Mouse (Mus musculus): ENCODE measurements at regions not wholly inside any gene's neighbourhood (a gene's known extent, or its start where the extent isn't known, plus 50 kb on each side); places are given as distances from the start of the nearest gene placed in this dataset.

DNA sequence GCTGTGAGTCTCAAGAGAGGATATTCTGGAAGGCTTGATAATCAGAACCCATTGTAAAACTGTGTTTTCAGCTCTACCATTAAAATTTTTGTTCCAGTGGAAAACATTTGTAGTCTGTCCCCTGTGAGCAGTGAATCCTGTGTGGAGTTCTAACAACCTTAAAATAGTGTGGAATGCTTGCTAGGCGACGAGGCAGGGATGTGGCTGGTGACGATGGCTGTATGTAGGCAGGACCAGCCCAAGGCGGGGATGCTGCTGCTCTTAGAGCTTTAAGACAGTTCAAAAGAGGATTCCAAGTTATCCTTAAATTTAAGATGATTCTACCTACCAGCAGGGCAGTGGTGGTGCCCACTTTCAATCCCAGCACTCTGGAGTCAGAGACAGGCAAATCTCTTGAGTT lies 1151.9 kb upstream of the A1bg start (continued):
- no peak for TF ChIP-seq USF1 (IDR thresholded peaks at IDR 0.05; ENCODE audit: low read depth, low read length)
- no peak for TF ChIP-seq USF2 (IDR thresholded peaks at IDR 0.05; ENCODE audit: borderline replicate concordance in 1 of 2, insufficient read depth in 1 of 2, low read depth in 1 of 2, low read length in 2 of 2)
- TF ChIP-seq ZMIZ1 (IDR thresholded peaks at IDR 0.05; ENCODE audit: low read depth, low read length) = no peak
- TF ChIP-seq HCFC1 (IDR thresholded peaks at IDR 0.05; ENCODE audit: low read depth, low read length) = no peak
- TF ChIP-seq CHD1 (IDR thresholded peaks at IDR 0.05; ENCODE audit: low read depth, low read length) = no peak

DNA sequence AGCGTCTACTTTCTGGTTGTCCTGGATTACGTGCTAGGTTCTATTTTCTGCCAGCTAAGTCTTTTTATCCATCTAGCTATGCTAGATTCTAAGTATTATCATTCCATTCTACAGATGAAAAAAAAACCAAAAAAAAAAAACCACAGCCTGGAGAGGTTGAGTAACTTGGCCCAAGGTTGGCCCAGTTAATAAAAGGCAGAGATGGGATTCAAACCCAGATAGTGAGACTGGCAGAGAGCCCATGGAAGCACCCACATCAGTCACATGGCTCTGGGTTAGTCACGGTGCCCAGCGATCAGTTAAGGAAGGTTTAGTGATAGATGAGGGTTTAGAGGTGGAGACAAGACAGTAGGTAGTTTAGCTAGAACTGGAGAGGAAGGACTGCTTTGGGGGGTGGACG lies 1150.8 kb upstream of the A1bg start:
- H3K9ac ChIP-seq (ENCODE audit: control insufficient read depth, low read depth, low read length, poor library complexity, severe bottlenecking) = no peak overlapping the region
- H3K36me3 ChIP-seq (ENCODE audit: control insufficient read depth in 1 of 2, insufficient read depth in 2 of 2, low read length in 2 of 2) = peaks cover 5 to 26% of the 10 kb centered on the region in 2 experiments
- H3K4me3 ChIP-seq (ENCODE audit: control insufficient read depth in 1 of 2, insufficient read depth in 1 of 2, low read depth in 2 of 2, low read length in 2 of 2) = no peak overlapping the region
- peak; percentile 58 for DNase-seq (ENCODE audit: low read depth, low spot score)
- H3K79me2 ChIP-seq (ENCODE audit: control insufficient read depth, insufficient read depth, low read length, poor library complexity) = peaks cover 10% of the 10 kb centered on the region
- no peak overlapping the region for H3K27ac ChIP-seq (ENCODE audit: control insufficient read depth, low read depth, low read length)
- no peaks in the 10 kb centered on the region for H3K27me3 ChIP-seq (ENCODE audit: control insufficient read depth in 1 of 2, insufficient read depth in 2 of 2, low read length in 2 of 2)
- peaks cover 11 to 19% of the 10 kb centered on the region in 2 experiments for H3K4me1 ChIP-seq (ENCODE audit: control insufficient read depth in 1 of 2, insufficient read depth in 2 of 2, low read length in 2 of 2)
- H3K9me3 ChIP-seq (replicated peaks; ENCODE audit: insufficient read depth, low read length) = no peaks in the 10 kb centered on the region
- TF ChIP-seq POLR2AphosphoS5 (IDR thresholded peaks at IDR 0.05; ENCODE audit: borderline replicate concordance, low read depth, low read length) (no peak), RCOR1 (IDR thresholded peaks at IDR 0.05; ENCODE audit: low read depth, low read length) (peak; percentile 77), KAT2A (conservative IDR thresholded peaks at IDR 0.05; ENCODE audit: low read depth, low read length) (0 out of 2 replicates have a peak, but pooled peaks have one; percentile 28), MAFK (IDR thresholded peaks at IDR 0.05; ENCODE audit: borderline replicate concordance, low read depth, low read length) (no peak; the same call in 1 of the 2 replicates), NRF1 (IDR thresholded peaks at IDR 0.05; ENCODE audit: insufficient read depth, low read depth, low read length, poor library complexity, severe bottlenecking) (no peak), SMC3 (IDR thresholded peaks at IDR 0.05; ENCODE audit: low read depth, low read length) (no peak), MYB (IDR thresholded peaks at IDR 0.05; ENCODE audit: low read depth, low read length) (no peak), CTCF (IDR thresholded peaks at IDR 0.05 in 2 of 3, conservative IDR thresholded peaks at IDR 0.05 in 1 of 3; ENCODE audit: control insufficient read depth in 1 of 3, insufficient read depth in 1 of 3, low read depth in 2 of 3, low read length in 3 of 3, poor library complexity in 1 of 3, severe bottlenecking in 1 of 3) (no peak), ZNF384 (IDR thresholded peaks at IDR 0.05; ENCODE audit: low read depth, low read length) (peak; percentile 91), GATA1 (IDR thresholded peaks at IDR 0.05; ENCODE audit: low read depth, low read length) (peak; percentile 65), MYC (IDR thresholded peaks at IDR 0.05; ENCODE audit: low read depth, low read length) (0 out of 2 replicates have a peak, but pooled peaks have one; percentile 35), ZC3H11A (IDR thresholded peaks at IDR 0.05; ENCODE audit: low read depth, low read length) (no peak), EP300 (IDR thresholded peaks at IDR 0.05; ENCODE audit: low read depth in 1 of 2, low read length in 2 of 2) (peak; percentile 41 to 61; a peak in 2 of 4 replicates), ELF1 (IDR thresholded peaks at IDR 0.05; ENCODE audit: low read depth, low read length) (no peak), UBTF (IDR thresholded peaks at IDR 0.05; ENCODE audit: borderline replicate concordance, insufficient read depth, low read depth, low read length) (no peak), RAD21 (IDR thresholded peaks at IDR 0.05; ENCODE audit: low read depth, low read length) (no peak), BHLHE40 (IDR thresholded peaks at IDR 0.05; ENCODE audit: borderline replicate concordance, low read depth, low read length) (no peak), TBP (IDR thresholded peaks at IDR 0.05; ENCODE audit: low read depth, low read length) (no peak), ZKSCAN1 (IDR thresholded peaks at IDR 0.05; ENCODE audit: low read depth, low read length) (no peak), CHD2 (IDR thresholded peaks at IDR 0.05; ENCODE audit: low read length) (no peak), MAZ (IDR thresholded peaks at IDR 0.05; ENCODE audit: low read depth, low read length) (no peak), ETS1 (IDR thresholded peaks at IDR 0.05; ENCODE audit: low read depth, low read length) (peak; percentile 64), CHD1 (IDR thresholded peaks at IDR 0.05; ENCODE audit: low read depth, low read length) (no peak), MXI1 (IDR thresholded peaks at IDR 0.05; ENCODE audit: low read depth, low read length) (peak; percentile 62; the same call in 1 of the 2 replicates), ZMIZ1 (IDR thresholded peaks at IDR 0.05; ENCODE audit: low read depth, low read length) (no peak), USF2 (IDR thresholded peaks at IDR 0.05; ENCODE audit: borderline replicate concordance in 1 of 2, insufficient read depth in 1 of 2, low read depth in 1 of 2, low read length in 2 of 2) (0 out of 4 replicates have a peak, but pooled peaks of 1 of the 2 experiments have one; percentile 37), GABPA (IDR thresholded peaks at IDR 0.05; ENCODE audit: low read depth, low read length) (no peak), TAL1 (IDR thresholded peaks at IDR 0.05; ENCODE audit: low read length) (no peak), JUND (IDR thresholded peaks at IDR 0.05; ENCODE audit: low read depth, low read length) (no peak), MAX (IDR thresholded peaks at IDR 0.05; ENCODE audit: low read length) (0 out of 2 replicates have a peak, but pooled peaks have one; percentile 50), MEF2A (IDR thresholded peaks at IDR 0.05; ENCODE audit: extremely low read depth, insufficient replicate concordance, low read depth, low read length, poor library complexity, severe bottlenecking) (no peak), NELFE (IDR thresholded peaks at IDR 0.05; ENCODE audit: low read depth, low read length) (no peak)
